Mouse (Mus musculus) hindbrain, embryonic 12.5 days (tissue): ENCODE data around the gene Acss2. TPM values are rescaled to one million over a fixed set of nuclear protein-coding genes. Genes with fewer than 3 reads are reported as not detected.
A peak's percentile ranks its signal among the peaks of the same experiment; 100 is the strongest.
"Not testable (repeated sequence)": the region's sequence is repeated elsewhere in the genome, so short reads cannot be mapped to it uniquely, and the experiment has no call there.

Experiments used
- ATAC-seq: fragments of 200-750 bp; cut with Nextera tagmentation; 2 replicates; pipeline ENCODE4 v1.8.0; 2017; ENCODE audit warnings: moderate TSS enrichment; ENCODE audit not compliant: low FRiP score
- H3K27ac ChIP-seq: fragments of 300-500 bp; sonication (generic); 2 replicates; pipeline ENCODE4 v1.5.1; 2016; ENCODE audit warnings: mild to moderate bottlenecking
- H3K27me3 ChIP-seq: fragments of 300-500 bp; sonication (generic); 2 replicates; pipeline ENCODE4 v1.6.1; 2016; ENCODE audit warnings: mild to moderate bottlenecking
- H3K36me3 ChIP-seq: fragments of 300-500 bp; sonication (generic); 2 replicates; pipeline ENCODE4 v1.6.1; 2016; ENCODE audit warnings: mild to moderate bottlenecking
- H3K4me1 ChIP-seq: fragments of 300-500 bp; sonication (generic); 2 replicates; pipeline ENCODE4 v1.6.1; 2016
- H3K4me2 ChIP-seq: fragments of 300-500 bp; sonication (generic); replicated peaks from 2 replicates; pipeline ENCODE4 v1.6.1; 2016; ENCODE audit warnings: mild to moderate bottlenecking
- H3K4me3 ChIP-seq: fragments of 300-500 bp; sonication (generic); 2 replicates; pipeline ENCODE4 v1.5.1; 2016; ENCODE audit warnings: mild to moderate bottlenecking
- H3K9ac ChIP-seq: fragments of 300-500 bp; sonication (generic); 2 replicates; pipeline ENCODE4 v1.6.1; 2016; ENCODE audit warnings: mild to moderate bottlenecking, moderate library complexity
- H3K9me3 ChIP-seq: fragments of 300-500 bp; sonication (generic); replicated peaks from 2 replicates; pipeline ENCODE4 v1.6.1; 2016; ENCODE audit warnings: mild to moderate bottlenecking
- WGBS: fragments of 180-500 bp; shearing (Covaris S2); methylation state at CpG from one replicate; pipeline ENCODE4 v1.1.7; 2016; 5-methylcytosine and 5-hydroxymethylcytosine counted together
- polyA plus RNA-seq: library from polyadenylated mRNA; unstranded; fragments of >200 nt; fragmentation: Nextera tagmentation; extraction: Ambion mirVana; gene quantifications from 2 replicates; pipeline ENCODE4 v1.2.1, GENCODE M21; 2016

The Acss2 gene
- polyA plus RNA-seq, 1 experiment from 2014 or later = 28.7 TPM

- Histone ChIP-seq H3K27ac (no peak overlapping the region), H3K4me1 (no peaks in the 10 kb centered on the region), H3K9me3 (no peaks in the 10 kb centered on the region), H3K4me2 (no peak overlapping the region), H3K9ac (no peak overlapping the region), H3K36me3 (no peaks in the 10 kb centered on the region), H3K27me3 (no peaks in the 10 kb centered on the region), H3K4me3 (no peak overlapping the region)
- ATAC-seq = no peak
- 58% methylated on average over 3 of the region's 3 CpGs for WGBS
These were observed 86.0 kb downstream of the Acss2 start for GRCm38 (mm10) chr2:155603707-155604106.

DNA sequence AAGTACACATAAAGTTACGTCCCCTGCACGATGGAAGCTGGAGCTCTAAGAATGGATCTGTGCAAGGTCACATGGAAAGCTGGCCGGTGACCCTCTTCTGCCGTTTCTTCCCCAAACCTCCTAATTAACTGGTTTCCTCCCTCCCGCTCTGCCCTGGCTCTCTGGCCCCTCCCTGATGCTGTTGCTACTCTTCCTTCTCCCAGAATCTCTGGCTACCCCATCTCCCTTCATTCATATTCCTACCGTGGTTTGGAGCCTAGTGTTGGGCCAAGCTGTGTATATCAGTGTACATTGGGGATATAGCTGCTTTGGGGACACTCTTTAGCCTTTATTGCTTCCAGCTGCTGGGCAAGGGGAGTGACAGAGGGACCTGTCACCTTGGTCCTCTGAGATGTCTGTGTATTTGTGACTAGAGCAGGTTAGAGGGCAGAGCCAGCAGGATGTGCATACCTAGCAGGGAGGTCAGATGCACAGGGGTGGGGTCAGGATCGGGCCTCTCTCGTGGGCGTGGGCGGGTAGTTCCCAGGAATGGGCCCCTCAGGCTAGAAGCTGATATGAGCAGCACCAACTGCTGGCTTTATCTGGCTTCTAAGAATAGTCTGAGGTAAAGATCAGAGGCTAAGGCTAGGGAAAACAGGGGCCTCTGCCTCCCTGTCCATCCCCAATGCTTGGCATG is 87.0 kb downstream of the Acss2 start:
- Histone ChIP-seq H3K36me3 (no peaks in the 10 kb centered on the region), H3K4me2 (no peak overlapping the region), H3K4me1 (no peaks in the 10 kb centered on the region), H3K9ac (no peak overlapping the region), H3K27me3 (no peaks in the 10 kb centered on the region), H3K27ac (no peak overlapping the region), H3K9me3 (no peaks in the 10 kb centered on the region), H3K4me3 (no peak overlapping the region)
- WGBS = 62% methylated on average over 10 of the region's 10 CpGs
- ATAC-seq = no peak

DNA sequence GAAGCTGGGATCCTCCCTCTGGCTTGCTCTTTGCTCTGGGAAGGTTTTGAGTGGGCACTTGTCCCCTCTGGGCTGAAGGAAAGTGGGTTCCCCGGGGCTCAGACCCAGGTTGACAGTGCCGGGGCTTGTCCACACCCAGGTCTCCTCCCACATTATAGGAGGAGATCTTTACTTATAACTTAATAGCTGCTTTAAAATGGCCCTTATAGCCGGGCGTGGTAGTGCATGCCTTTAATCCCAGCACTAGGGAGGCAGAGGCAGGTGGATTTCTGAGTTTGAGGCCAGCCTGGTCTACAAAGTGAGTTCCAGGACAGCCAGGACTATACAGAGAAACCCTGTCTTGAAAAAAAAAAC is 87.5 kb downstream of the Acss2 start:
- not testable (repeated sequence) for ATAC-seq
- 83% methylated on average over 4 of the region's 4 CpGs for WGBS

GRCm38 (mm10) chr2:155606360-155606759 is 88.6 kb downstream of the Acss2 start:
- no peak overlapping the region for H3K27ac ChIP-seq
- H3K4me2 ChIP-seq = no peak overlapping the region
- no peak overlapping the region for H3K4me3 ChIP-seq
- 81% methylated on average over 4 of the region's 4 CpGs for WGBS
- peaks cover 6% of the 10 kb centered on the region; the same call in 1 of the 2 replicates for H3K27me3 ChIP-seq
- H3K36me3 ChIP-seq = no peaks in the 10 kb centered on the region
- ATAC-seq = no peak
- H3K9me3 ChIP-seq = no peaks in the 10 kb centered on the region
- H3K9ac ChIP-seq = no peak overlapping the region
- H3K4me1 ChIP-seq = no peaks in the 10 kb centered on the region

More for the DNA sequence above, 87.5 kb downstream of the Acss2 start:
- not testable (repeated sequence) for H3K4me2 ChIP-seq, H3K4me3 ChIP-seq, H3K27me3 ChIP-seq, H3K27ac ChIP-seq, H3K36me3 ChIP-seq, H3K9ac ChIP-seq, H3K9me3 ChIP-seq, H3K4me1 ChIP-seq

GRCm38 (mm10) chr2:155610978-155611377 is 93.2 kb downstream of the Acss2 start, which contains the start of gene Myh7b:
Gene Myh7b (plus strand): TSS chr2:155611212.
- no peak within 1 kb of the TSS for H3K27ac ChIP-seq
- ATAC-seq = no peak
- 39% methylated on average over 4 of the region's 4 CpGs for whole genome bisulfite sequencing
- H3K9ac ChIP-seq = 0 out of 2 replicates have a peak within 1 kb of the TSS, but pooled peaks have one; percentile 18
- peaks cover 6% of the 10 kb centered on the region; the same call in 1 of the 2 replicates for H3K27me3 ChIP-seq
- no peak within 1 kb of the TSS for H3K4me3 ChIP-seq
- H3K4me2 ChIP-seq = no peak within 1 kb of the TSS
- no peaks in the 10 kb centered on the region for H3K36me3 ChIP-seq
- H3K9me3 ChIP-seq = no peaks in the 10 kb centered on the region
- H3K4me1 ChIP-seq = peaks cover 7% of the 10 kb centered on the region

DNA sequence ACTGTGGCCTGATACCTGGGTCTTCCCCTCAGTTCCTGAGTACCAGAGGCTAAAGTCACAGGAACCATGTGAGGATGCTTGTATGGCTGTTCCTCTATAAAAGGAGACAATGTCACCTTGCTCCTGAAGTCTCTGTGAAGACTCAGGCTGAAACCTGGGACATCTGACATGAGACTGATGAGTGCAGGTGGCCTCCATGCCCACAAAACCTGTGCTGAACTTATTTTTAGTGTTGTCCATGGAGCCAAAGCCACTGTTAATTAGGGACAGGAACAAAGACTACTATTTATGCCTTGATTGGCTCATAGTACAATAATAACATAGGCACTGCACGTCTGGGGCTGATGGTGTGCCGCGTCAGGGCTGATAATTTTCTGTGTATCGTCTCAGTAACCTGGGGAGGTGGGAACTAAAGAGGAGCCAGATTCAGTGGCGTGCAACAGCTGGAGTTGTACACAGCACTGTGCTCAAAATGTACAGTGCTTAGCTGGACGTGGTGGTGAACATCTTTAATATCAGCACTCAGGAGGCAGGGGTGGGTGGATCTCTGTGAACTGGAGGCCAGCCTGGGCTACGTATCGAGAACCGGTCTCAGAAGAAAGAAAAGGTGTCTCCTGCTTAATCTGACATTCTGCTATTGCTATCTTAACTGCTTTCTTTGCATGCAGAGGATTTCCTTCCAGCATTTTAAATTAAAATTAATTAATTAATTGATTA is 94.2 kb downstream of the Acss2 start:
- peaks cover 7% of the 10 kb centered on the region for H3K4me1 ChIP-seq
- H3K27ac ChIP-seq = no peak overlapping the region
- ATAC-seq = no peak
- WGBS = 89% methylated on average over 9 of the region's 9 CpGs
- H3K9me3 ChIP-seq = no peaks in the 10 kb centered on the region
- no peak overlapping the region for H3K4me3 ChIP-seq
- no peaks in the 10 kb centered on the region for H3K36me3 ChIP-seq
- H3K4me2 ChIP-seq = no peak overlapping the region
- H3K27me3 ChIP-seq = peaks cover 9% of the 10 kb centered on the region; the same call in 1 of the 2 replicates
- no peak overlapping the region for H3K9ac ChIP-seq

DNA sequence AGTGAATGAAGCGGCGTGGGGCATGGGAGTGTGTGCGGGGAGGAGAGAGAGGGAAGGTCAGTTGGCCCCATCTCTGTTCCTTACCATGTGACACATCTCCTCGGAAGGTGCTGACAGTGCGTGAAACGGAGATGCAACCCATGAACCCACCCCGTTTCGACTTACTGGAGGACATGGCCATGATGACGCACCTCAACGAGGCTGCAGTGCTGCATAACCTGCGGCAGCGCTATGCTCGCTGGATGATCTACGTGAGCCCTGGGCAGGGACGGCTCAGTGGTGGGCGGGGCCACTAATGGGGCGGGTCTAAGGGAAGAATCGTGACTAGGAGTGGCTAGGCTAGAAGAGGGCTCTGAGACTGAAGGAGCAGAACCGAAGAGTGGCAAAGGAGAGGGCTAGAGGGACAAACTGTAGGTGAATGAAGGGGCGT is 95.6 kb downstream of the Acss2 start:
- peaks cover 14% of the 10 kb centered on the region; the same call in 1 of the 2 replicates for H3K27me3 ChIP-seq
- H3K4me2 ChIP-seq = peak overlapping the region; percentile 53
- peak; percentile 78 for ATAC-seq
- H3K36me3 ChIP-seq = no peaks in the 10 kb centered on the region
- 8% methylated on average over 20 of the region's 20 CpGs for WGBS
- peak overlapping the region; percentile 16 for H3K4me3 ChIP-seq
- H3K9ac ChIP-seq = no peak overlapping the region
- no peaks in the 10 kb centered on the region for H3K9me3 ChIP-seq
- H3K4me1 ChIP-seq = peaks cover 7% of the 10 kb centered on the region
- no peak overlapping the region for H3K27ac ChIP-seq

DNA sequence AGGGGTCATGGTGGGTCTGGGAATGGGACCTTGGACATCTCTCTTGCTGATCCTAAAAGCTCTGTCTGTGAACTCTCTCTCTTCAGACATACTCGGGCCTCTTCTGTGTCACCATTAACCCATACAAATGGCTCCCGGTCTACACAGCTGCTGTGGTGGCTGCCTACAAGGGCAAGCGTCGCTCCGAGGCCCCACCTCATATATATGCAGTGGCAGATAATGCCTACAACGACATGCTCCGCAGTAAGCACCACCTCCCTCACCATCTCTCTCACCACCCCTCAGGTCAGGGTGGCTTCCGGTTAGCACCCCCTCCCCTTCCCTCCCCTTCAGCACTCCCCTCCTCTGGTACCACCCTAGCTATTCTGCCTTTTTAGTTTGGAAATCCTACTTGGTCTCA is 96.2 kb downstream of the Acss2 start:
- no peaks in the 10 kb centered on the region for H3K36me3 ChIP-seq
- ATAC-seq = no peak
- no peak overlapping the region for H3K9ac ChIP-seq
- H3K27me3 ChIP-seq = peaks cover 14% of the 10 kb centered on the region; the same call in 1 of the 2 replicates
- no peak overlapping the region for H3K27ac ChIP-seq
- peak overlapping the region; percentile 53 for H3K4me2 ChIP-seq
- H3K9me3 ChIP-seq = no peaks in the 10 kb centered on the region
- WGBS = 76% methylated on average over 8 of the region's 8 CpGs
- H3K4me3 ChIP-seq = no peak overlapping the region
- peaks cover 7% of the 10 kb centered on the region for H3K4me1 ChIP-seq

GRCm38 (mm10) chr2:155616971-155617370 is 99.2 kb downstream of the Acss2 start:
- Histone ChIP-seq H3K4me1 (peaks cover 7% of the 10 kb centered on the region), H3K27me3 (peaks cover 15% of the 10 kb centered on the region; the same call in 1 of the 2 replicates), H3K4me3 (no peak overlapping the region), H3K36me3 (no peaks in the 10 kb centered on the region), H3K4me2 (no peak overlapping the region), H3K9ac (no peak overlapping the region), H3K9me3 (no peaks in the 10 kb centered on the region), H3K27ac (no peak overlapping the region)
- WGBS = 55% methylated on average over 6 of the region's 6 CpGs
- ATAC-seq = no peak

- Histone ChIP-seq H3K27ac (no peak overlapping the region), H3K4me2 (no peak overlapping the region), H3K36me3 (no peaks in the 10 kb centered on the region), H3K4me3 (no peak overlapping the region), H3K9me3 (no peaks in the 10 kb centered on the region), H3K4me1 (no peaks in the 10 kb centered on the region), H3K27me3 (peaks cover 25% of the 10 kb centered on the region; the same call in 1 of the 2 replicates), H3K9ac (no peak overlapping the region)
- whole genome bisulfite sequencing = 15% methylated on average over 8 of the region's 8 CpGs
- peak; percentile 80 for ATAC-seq
These were observed 102.1 kb downstream of the Acss2 start for GRCm38 (mm10) chr2:155619817-155620216.

- 26% methylated on average over 11 of the region's 11 CpGs for whole genome bisulfite sequencing
- Histone ChIP-seq H3K9me3 (no peaks in the 10 kb centered on the region), H3K4me1 (peaks cover 6% of the 10 kb centered on the region; the same call in 1 of the 2 replicates)
These were observed 104.9 kb downstream of the Acss2 start for GRCm38 (mm10) chr2:155622606-155623005.

DNA sequence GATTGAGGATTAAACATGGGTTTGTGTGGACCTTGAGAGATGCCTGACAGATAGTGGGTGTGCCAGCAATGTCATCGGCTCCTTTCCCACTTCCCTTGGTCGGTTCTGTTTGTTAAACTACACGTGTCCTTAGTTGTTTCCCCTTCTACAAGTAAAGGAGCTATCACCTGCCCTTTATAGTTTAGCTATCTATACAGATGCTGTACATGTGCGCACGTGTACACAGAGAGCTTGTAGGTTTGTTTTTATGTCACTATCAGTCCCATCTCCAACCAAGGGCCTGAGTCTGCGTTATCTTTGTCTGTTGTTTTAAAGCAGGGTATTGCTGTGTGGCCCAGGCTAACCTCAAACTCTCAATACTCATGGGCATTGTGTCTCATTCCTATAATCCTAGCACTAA is 106.2 kb downstream of the Acss2 start:
- peaks cover 52% of the 10 kb centered on the region for H3K27me3 ChIP-seq
- H3K9ac ChIP-seq = no peak overlapping the region
- H3K4me1 ChIP-seq = peaks cover 6% of the 10 kb centered on the region; the same call in 1 of the 2 replicates
- H3K4me3 ChIP-seq = no peak overlapping the region
- H3K27ac ChIP-seq = no peak overlapping the region
- no peaks in the 10 kb centered on the region for H3K36me3 ChIP-seq
- 87% methylated on average over 6 of the region's 6 CpGs for WGBS
- H3K4me2 ChIP-seq = no peak overlapping the region
- ATAC-seq = no peak
- no peaks in the 10 kb centered on the region for H3K9me3 ChIP-seq

More at GRCm38 (mm10) chr2:155622606-155623005, 104.9 kb downstream of the Acss2 start:
- no peak overlapping the region for H3K4me2 ChIP-seq
- no peak overlapping the region for H3K9ac ChIP-seq
- ATAC-seq = no peak
- no peak overlapping the region for H3K4me3 ChIP-seq
- H3K27ac ChIP-seq = no peak overlapping the region
- H3K36me3 ChIP-seq = no peaks in the 10 kb centered on the region
- H3K27me3 ChIP-seq = peaks cover 38% of the 10 kb centered on the region
